Mouse (Mus musculus) liver, embryonic 15.5 days (tissue): ENCODE data around the gene Parp3. TPM values are rescaled to one million over a fixed set of nuclear protein-coding genes. Genes with fewer than 3 reads are reported as not detected.

Experiments used
- ATAC-seq: fragments of 200-750 bp; cut with Nextera tagmentation; 2 replicates; pipeline ENCODE4 v1.8.0; 2017; ENCODE audit warnings: moderate number of reproducible peaks, mild to moderate bottlenecking, moderate library complexity; ENCODE audit not compliant: insufficient read depth
- H3K27ac ChIP-seq: fragments of 300-500 bp; sonication (generic); replicated peaks from 2 replicates; pipeline ENCODE4 v1.5.1; 2015; ENCODE audit warnings: mild to moderate bottlenecking, inconsistent platforms
- H3K27me3 ChIP-seq: fragments of 300-500 bp; sonication (generic); 2 replicates; pipeline ENCODE4 v1.6.1; 2015; ENCODE audit warnings: mild to moderate bottlenecking, inconsistent platforms
- H3K36me3 ChIP-seq: fragments of 300-500 bp; sonication (generic); replicated peaks from 2 replicates; pipeline ENCODE4 v1.6.1; 2015; ENCODE audit warnings: moderate library complexity, mild to moderate bottlenecking, inconsistent platforms
- H3K4me1 ChIP-seq: fragments of 300-500 bp; sonication (generic); replicated peaks from 2 replicates; pipeline ENCODE4 v1.6.1; 2015; ENCODE audit warnings: inconsistent platforms
- H3K4me2 ChIP-seq: fragments of 300-500 bp; sonication (generic); 2 replicates; pipeline ENCODE4 v1.6.1; 2015; ENCODE audit warnings: moderate library complexity, mild to moderate bottlenecking, inconsistent platforms
- H3K4me3 ChIP-seq: fragments of 300-500 bp; sonication (generic); replicated peaks from 2 replicates; pipeline ENCODE4 v1.5.1; 2015; ENCODE audit warnings: mild to moderate bottlenecking, inconsistent platforms
- H3K9ac ChIP-seq: fragments of 300-500 bp; sonication (generic); 2 replicates; pipeline ENCODE4 v1.6.1; 2015; ENCODE audit warnings: moderate library complexity, mild to moderate bottlenecking, inconsistent platforms
- H3K9me3 ChIP-seq: fragments of 300-500 bp; sonication (generic); replicated peaks from 2 replicates; pipeline ENCODE4 v1.6.1; 2016; ENCODE audit warnings: inconsistent platforms
- WGBS: fragments of 180-500 bp; shearing (Covaris S2); methylation state at CpG from one replicate; pipeline ENCODE4 v1.1.7; 2015; ENCODE audit warnings: mixed read lengths; ENCODE audit not compliant: insufficient replicate concordance; 5-methylcytosine and 5-hydroxymethylcytosine counted together
- polyA plus RNA-seq: library from polyadenylated mRNA; unstranded; fragments of >200 nt; fragmentation: Nextera tagmentation; extraction: Ambion mirVana; gene quantifications from 2 replicates; pipeline ENCODE4 v1.2.1, GENCODE M21; 2015

Parp3 gene
- polyA plus RNA-seq, 1 experiment from 2014 or later = 1.4 TPM

- H3K4me2 ChIP-seq = no peak overlapping the region
- H3K27me3 ChIP-seq = no peaks in the 10 kb centered on the region
- H3K36me3 ChIP-seq = peaks cover 51% of the 10 kb centered on the region
- no peak overlapping the region for H3K27ac ChIP-seq
- ATAC-seq = no peak
- H3K9me3 ChIP-seq = no peaks in the 10 kb centered on the region
- no peak overlapping the region for H3K9ac ChIP-seq
- no peaks in the 10 kb centered on the region for H3K4me1 ChIP-seq
- H3K4me3 ChIP-seq = no peak overlapping the region
- 80% methylated on average over 10 of the region's 10 CpGs for WGBS
Observed at GRCm38 (mm10) chr9:106485076-106485475, 8.3 kb upstream of the Parp3 start.

- Histone ChIP-seq H3K9me3 (no peaks in the 10 kb centered on the region), H3K27ac (no peak overlapping the region), H3K27me3 (no peaks in the 10 kb centered on the region), H3K4me1 (no peaks in the 10 kb centered on the region), H3K4me2 (no peak overlapping the region), H3K4me3 (no peak overlapping the region), H3K36me3 (peaks cover 51% of the 10 kb centered on the region), H3K9ac (no peak overlapping the region)
- WGBS = 79% methylated on average over 17 of the region's 17 CpGs
- ATAC-seq = no peak
Observed at GRCm38 (mm10) chr9:106483606-106484005, 6.9 kb upstream of the Parp3 start.

- Histone ChIP-seq H3K4me1 (peaks cover 2% of the 10 kb centered on the region), H3K9me3 (no peaks in the 10 kb centered on the region), H3K36me3 (peaks cover 51% of the 10 kb centered on the region), H3K4me3 (no peak overlapping the region), H3K4me2 (no peak overlapping the region), H3K27me3 (no peaks in the 10 kb centered on the region), H3K27ac (no peak overlapping the region), H3K9ac (no peak overlapping the region)
- ATAC-seq = no peak
- WGBS = 81% methylated on average over 10 of the region's 10 CpGs
Observed at GRCm38 (mm10) chr9:106483136-106483535, 6.4 kb upstream of the Parp3 start.

GRCm38 (mm10) chr9:106482578-106483115 lies 5.9 kb upstream of the Parp3 start:
- Histone ChIP-seq H3K4me3 (no peak overlapping the region), H3K9me3 (no peaks in the 10 kb centered on the region), H3K36me3 (peaks cover 51% of the 10 kb centered on the region), H3K4me1 (peaks cover 7% of the 10 kb centered on the region), H3K9ac (no peak overlapping the region), H3K4me2 (no peak overlapping the region), H3K27ac (no peak overlapping the region), H3K27me3 (no peaks in the 10 kb centered on the region)
- ATAC-seq = no peak
- 72% methylated on average over 17 of the region's 17 CpGs for WGBS

GRCm38 (mm10) chr9:106481676-106482075 lies 4.9 kb upstream of the Parp3 start:
- 76% methylated on average over 13 of the region's 13 CpGs for WGBS
- no peak overlapping the region for H3K4me2 ChIP-seq
- no peaks in the 10 kb centered on the region for H3K27me3 ChIP-seq
- no peak overlapping the region for H3K27ac ChIP-seq
- H3K4me1 ChIP-seq = peaks cover 14% of the 10 kb centered on the region
- ATAC-seq = no peak
- no peaks in the 10 kb centered on the region for H3K9me3 ChIP-seq
- H3K4me3 ChIP-seq = no peak overlapping the region
- no peak overlapping the region for H3K9ac ChIP-seq
- H3K36me3 ChIP-seq = peaks cover 51% of the 10 kb centered on the region

GRCm38 (mm10) chr9:106481075-106481474 lies 4.3 kb upstream of the Parp3 start:
- peaks cover 20% of the 10 kb centered on the region for H3K4me1 ChIP-seq
- ATAC-seq = no peak
- 69% methylated on average over 15 of the region's 15 CpGs for WGBS
- H3K4me2 ChIP-seq = no peak overlapping the region
- no peaks in the 10 kb centered on the region for H3K27me3 ChIP-seq
- H3K27ac ChIP-seq = no peak overlapping the region
- H3K9ac ChIP-seq = no peak overlapping the region
- H3K4me3 ChIP-seq = no peak overlapping the region
- peaks cover 49% of the 10 kb centered on the region for H3K36me3 ChIP-seq
- H3K9me3 ChIP-seq = no peaks in the 10 kb centered on the region

- WGBS = 74% methylated on average over 7 of the region's 7 CpGs
- no peaks in the 10 kb centered on the region for H3K27me3 ChIP-seq
- H3K9me3 ChIP-seq = no peaks in the 10 kb centered on the region
- H3K27ac ChIP-seq = no peak overlapping the region
- H3K36me3 ChIP-seq = peaks cover 47% of the 10 kb centered on the region
- no peak overlapping the region for H3K4me2 ChIP-seq
- H3K4me3 ChIP-seq = no peak overlapping the region
- no peak for ATAC-seq
- no peak overlapping the region for H3K9ac ChIP-seq
- H3K4me1 ChIP-seq = peaks cover 25% of the 10 kb centered on the region
Observed at GRCm38 (mm10) chr9:106480541-106480940, 3.8 kb upstream of the Parp3 start.

- peak overlapping the region; percentile 68 for H3K4me3 ChIP-seq
- H3K36me3 ChIP-seq = peaks cover 25% of the 10 kb centered on the region
- peaks cover 43% of the 10 kb centered on the region for H3K4me1 ChIP-seq
- 64% methylated on average over 9 of the region's 9 CpGs for WGBS
- H3K9me3 ChIP-seq = no peaks in the 10 kb centered on the region
- no peak for ATAC-seq
- no peak overlapping the region for H3K27ac ChIP-seq
- H3K4me2 ChIP-seq = peak overlapping the region; percentile 96
- H3K27me3 ChIP-seq = no peaks in the 10 kb centered on the region
- H3K9ac ChIP-seq = peak overlapping the region; percentile 47
Observed at GRCm38 (mm10) chr9:106478101-106478500, 1.4 kb upstream of the Parp3 start.

- peak overlapping the region; percentile 68 for H3K4me3 ChIP-seq
- WGBS = 1% methylated on average over 16 of the region's 16 CpGs
- H3K9me3 ChIP-seq = no peaks in the 10 kb centered on the region
- peaks cover 21% of the 10 kb centered on the region for H3K36me3 ChIP-seq
- H3K9ac ChIP-seq = peak overlapping the region; percentile 47
- ATAC-seq = no peak
- peak overlapping the region; percentile 96 for H3K4me2 ChIP-seq
- peak overlapping the region; percentile 6; the same call in 1 of the 2 replicates for H3K27ac ChIP-seq
- H3K4me1 ChIP-seq = peaks cover 43% of the 10 kb centered on the region
- no peaks in the 10 kb centered on the region for H3K27me3 ChIP-seq
Observed at GRCm38 (mm10) chr9:106477649-106478048, 900 bp upstream of the Parp3 start.

GRCm38 (mm10) chr9:106476002-106476923 lies 486 bp downstream of the Parp3 start:
- Histone ChIP-seq H3K36me3 (peaks cover 11% of the 10 kb centered on the region; the same call in 1 of the 2 replicates), H3K9ac (no peak overlapping the region), H3K4me3 (peak overlapping the region; percentile 68), H3K4me1 (peaks cover 43% of the 10 kb centered on the region), H3K27me3 (no peaks in the 10 kb centered on the region), H3K27ac (peak overlapping the region; percentile 14; the same call in 1 of the 2 replicates), H3K9me3 (no peaks in the 10 kb centered on the region), H3K4me2 (peak overlapping the region; percentile 96)
- ATAC-seq = peak; percentile 6
- 14% methylated on average over 16 of the region's 16 CpGs for WGBS

- no peak within 1 kb of the TSS for H3K9ac ChIP-seq
- H3K4me2 ChIP-seq = peak within 1 kb of the TSS; percentile 96
- peaks cover 5% of the 10 kb centered on the region; the same call in 1 of the 2 replicates for H3K36me3 ChIP-seq
- peak within 1 kb of the TSS; percentile 14; the same call in 1 of the 2 replicates for H3K27ac ChIP-seq
- ATAC-seq = no peak
- WGBS = 62% methylated on average over 10 of the region's 10 CpGs
- peak within 1 kb of the TSS; percentile 68 for H3K4me3 ChIP-seq
- H3K9me3 ChIP-seq = no peaks in the 10 kb centered on the region
- H3K4me1 ChIP-seq = peaks cover 43% of the 10 kb centered on the region
- no peaks in the 10 kb centered on the region for H3K27me3 ChIP-seq
Observed at GRCm38 (mm10) chr9:106475663-106476001, 1.1 kb downstream of the Parp3 start, which contains the start of gene Rrp9. Gene Rrp9 (plus strand): TSS chr9:106475963.
